Mouse (Mus musculus): Measurements from ENCODE around the gene Grip1. TPM values are rescaled to one million over a fixed set of nuclear protein-coding genes. Genes with fewer than 3 reads are reported as not detected.

Gene Grip1
- polyA plus RNA-seq, 1 experiment from 2014 or later, result 5.0 TPM

DNA sequence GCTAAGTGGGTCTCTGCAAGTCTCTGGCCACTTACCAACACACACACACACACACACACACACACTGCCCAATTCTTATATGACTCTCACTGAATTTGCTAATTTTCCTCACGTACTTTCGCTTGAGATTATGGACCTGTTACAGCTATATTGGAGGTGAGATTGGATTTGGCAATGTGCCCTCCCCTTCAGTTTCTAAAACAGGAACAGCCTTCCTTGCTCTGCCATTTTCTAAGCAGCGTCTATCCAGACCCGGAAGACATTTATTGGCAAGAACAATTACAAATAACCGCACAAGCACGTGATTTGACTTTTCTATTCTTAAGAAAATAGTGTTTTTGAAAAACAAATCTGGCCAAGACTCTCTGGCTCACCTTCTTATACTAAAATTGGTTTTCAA lies 590.6 kb downstream of the Grip1 start:
- Histone ChIP-seq H3K27ac (replicated peaks; ENCODE audit: low read depth, low read length) (no peak overlapping the region), H3K9ac (ENCODE audit: low read depth, low read length) (no peak overlapping the region), H3K27me3 (replicated peaks; ENCODE audit: control insufficient read depth, insufficient read depth, low read length) (no peaks in the 10 kb centered on the region), H3K4me2 (ENCODE audit: low read depth, low read length) (no peak overlapping the region), H3K36me3 (ENCODE audit: control insufficient read depth, insufficient read depth, low read length) (no peaks in the 10 kb centered on the region), H3K4me1 (ENCODE audit: control insufficient read depth, insufficient read depth, low read length) (no peaks in the 10 kb centered on the region), H3K9me3 (ENCODE audit: control insufficient read depth, low read length) (no peaks in the 10 kb centered on the region), H3K4me3 (ENCODE audit: low read depth, low read length) (no peak overlapping the region)
- ATAC-seq (ENCODE audit: low read depth) (no peak), DNase-seq (ENCODE audit: low spot score) (no peak)
- 84% methylated on average over 6 of the region's 6 CpGs for WGBS

- H3K36me3 ChIP-seq (ENCODE audit: control insufficient read depth, insufficient read depth, low read length), result no peaks in the 10 kb centered on the region
- 87% methylated on average over 2 of the region's 2 CpGs for WGBS
- H3K27ac ChIP-seq (replicated peaks; ENCODE audit: low read depth, low read length), result no peak overlapping the region
- no peak overlapping the region for H3K4me2 ChIP-seq (ENCODE audit: low read depth, low read length)
- no peaks in the 10 kb centered on the region for H3K27me3 ChIP-seq (replicated peaks; ENCODE audit: control insufficient read depth, insufficient read depth, low read length)
- no peaks in the 10 kb centered on the region for H3K9me3 ChIP-seq (ENCODE audit: control insufficient read depth, low read length)
- H3K4me1 ChIP-seq (ENCODE audit: control insufficient read depth, insufficient read depth, low read length), result no peaks in the 10 kb centered on the region
- no peak overlapping the region for H3K9ac ChIP-seq (ENCODE audit: low read depth, low read length)
- H3K4me3 ChIP-seq (ENCODE audit: low read depth, low read length), result no peak overlapping the region
- DNase-seq (ENCODE audit: low spot score) (no peak), ATAC-seq (ENCODE audit: low read depth) (no peak)
These were observed 591.1 kb downstream of the Grip1 start for GRCm38 (mm10) chr10:120044714-120045234.

DNA sequence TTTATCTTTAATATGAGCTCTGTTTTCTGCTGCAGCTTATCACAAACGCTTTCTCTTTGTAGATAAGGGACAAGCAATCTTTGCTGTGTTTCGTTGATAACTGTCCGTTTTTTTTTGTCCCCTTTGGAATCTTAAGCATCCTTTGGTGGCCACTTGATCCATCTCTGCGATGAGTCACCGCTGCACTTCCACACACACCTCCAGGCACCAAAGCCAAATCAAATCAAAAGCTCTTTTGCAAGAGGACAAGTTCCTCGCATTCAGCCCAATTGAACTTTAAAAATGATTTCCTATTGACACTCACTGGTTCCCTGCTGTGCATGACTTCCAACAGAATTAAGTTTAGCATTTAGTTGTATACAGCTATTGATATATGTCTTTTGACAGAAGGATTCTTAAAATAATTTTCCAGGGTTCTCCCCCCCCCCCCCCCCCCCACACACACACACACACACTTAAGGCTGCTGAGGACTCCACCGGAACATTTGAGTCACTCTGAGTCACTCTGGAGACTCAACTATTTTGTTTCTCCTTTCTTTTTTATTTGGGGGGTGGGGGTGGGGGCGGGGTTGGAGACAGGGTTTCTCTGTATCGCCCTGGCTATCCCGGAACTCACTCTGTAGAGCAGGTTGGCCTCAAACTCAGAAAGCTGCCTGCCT lies 607.1 kb downstream of the Grip1 start:
- ATAC-seq (ENCODE audit: low read depth), result no peak

GRCm38 (mm10) chr10:120061238-120062130 lies 607.9 kb downstream of the Grip1 start:
- H3K27ac ChIP-seq (replicated peaks; ENCODE audit: low read depth, low read length), result no peak overlapping the region
- no peaks in the 10 kb centered on the region for H3K4me1 ChIP-seq (ENCODE audit: control insufficient read depth, insufficient read depth, low read length)
- no peaks in the 10 kb centered on the region for H3K9me3 ChIP-seq (ENCODE audit: control insufficient read depth, low read length)
- H3K36me3 ChIP-seq (ENCODE audit: control insufficient read depth, insufficient read depth, low read length), result no peaks in the 10 kb centered on the region
- H3K4me3 ChIP-seq (ENCODE audit: low read depth, low read length), result no peak overlapping the region
- no peak overlapping the region for H3K4me2 ChIP-seq (ENCODE audit: low read depth, low read length)
- WGBS, result 75% methylated on average over 24 of the region's 24 CpGs
- ATAC-seq (ENCODE audit: low read depth) (no peak), DNase-seq (ENCODE audit: low spot score) (no peak)
- H3K27me3 ChIP-seq (replicated peaks; ENCODE audit: control insufficient read depth, insufficient read depth, low read length), result no peaks in the 10 kb centered on the region
- H3K9ac ChIP-seq (ENCODE audit: low read depth, low read length), result no peak overlapping the region

More for the DNA sequence above, 607.1 kb downstream of the Grip1 start:
- Histone ChIP-seq H3K27ac (replicated peaks; ENCODE audit: low read depth, low read length) (no peak overlapping the region), H3K4me1 (ENCODE audit: control insufficient read depth, insufficient read depth, low read length) (no peaks in the 10 kb centered on the region), H3K9me3 (ENCODE audit: control insufficient read depth, low read length) (no peaks in the 10 kb centered on the region), H3K36me3 (ENCODE audit: control insufficient read depth, insufficient read depth, low read length) (no peaks in the 10 kb centered on the region), H3K4me3 (ENCODE audit: low read depth, low read length) (no peak overlapping the region), H3K27me3 (replicated peaks; ENCODE audit: control insufficient read depth, insufficient read depth, low read length) (no peaks in the 10 kb centered on the region), H3K9ac (ENCODE audit: low read depth, low read length) (no peak overlapping the region), H3K4me2 (ENCODE audit: low read depth, low read length) (no peak overlapping the region)
- DNase-seq (ENCODE audit: low spot score), result no peak
- 81% methylated on average over 10 of the region's 10 CpGs for WGBS

GRCm38 (mm10) chr10:120064424-120064823 lies 610.8 kb downstream of the Grip1 start:
- 24% methylated on average over 5 of the region's 5 CpGs for WGBS

DNA sequence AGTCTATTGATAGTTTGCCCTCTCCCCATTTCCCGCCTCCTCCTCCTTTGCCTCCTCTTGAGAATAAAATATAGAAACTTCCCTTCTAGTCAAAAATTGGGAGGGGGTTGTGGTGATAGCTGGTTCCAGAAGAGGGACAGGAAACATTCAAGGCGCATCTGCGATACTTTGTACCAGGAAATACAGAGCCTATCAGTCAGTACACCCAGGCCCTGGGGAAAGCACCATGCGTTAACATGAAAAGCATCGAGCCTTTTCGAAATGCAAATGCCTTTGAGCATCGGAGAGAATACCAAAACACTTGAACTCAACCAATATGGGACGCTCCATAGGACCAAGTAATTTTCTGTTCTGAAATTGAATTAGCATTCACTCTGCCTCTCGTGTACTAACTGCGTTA lies 612.7 kb downstream of the Grip1 start:
- no peaks in the 10 kb centered on the region for H3K4me1 ChIP-seq (ENCODE audit: control insufficient read depth, insufficient read depth, low read length)
- DNase-seq (ENCODE audit: low spot score) (no peak), ATAC-seq (ENCODE audit: low read depth) (no peak)
- H3K27ac ChIP-seq (replicated peaks; ENCODE audit: low read depth, low read length), result no peak overlapping the region
- no peak overlapping the region for H3K9ac ChIP-seq (ENCODE audit: low read depth, low read length)
- H3K9me3 ChIP-seq (ENCODE audit: control insufficient read depth, low read length), result no peaks in the 10 kb centered on the region
- no peak overlapping the region for H3K4me3 ChIP-seq (ENCODE audit: low read depth, low read length)
- no peaks in the 10 kb centered on the region for H3K27me3 ChIP-seq (replicated peaks; ENCODE audit: control insufficient read depth, insufficient read depth, low read length)
- 94% methylated on average over 10 of the region's 10 CpGs for WGBS
- H3K4me2 ChIP-seq (ENCODE audit: low read depth, low read length), result no peak overlapping the region
- H3K36me3 ChIP-seq (ENCODE audit: control insufficient read depth, insufficient read depth, low read length), result no peaks in the 10 kb centered on the region

More at GRCm38 (mm10) chr10:120064424-120064823, 610.8 kb downstream of the Grip1 start:
- no peak overlapping the region for H3K4me2 ChIP-seq (ENCODE audit: low read depth, low read length)
- ATAC-seq (ENCODE audit: low read depth) (no peak), DNase-seq (ENCODE audit: low spot score) (no peak)
- H3K27ac ChIP-seq (replicated peaks; ENCODE audit: low read depth, low read length), result no peak overlapping the region
- H3K4me1 ChIP-seq (ENCODE audit: control insufficient read depth, insufficient read depth, low read length), result no peaks in the 10 kb centered on the region
- no peaks in the 10 kb centered on the region for H3K27me3 ChIP-seq (replicated peaks; ENCODE audit: control insufficient read depth, insufficient read depth, low read length)
- no peak overlapping the region for H3K9ac ChIP-seq (ENCODE audit: low read depth, low read length)
- no peaks in the 10 kb centered on the region for H3K9me3 ChIP-seq (ENCODE audit: control insufficient read depth, low read length)
- H3K36me3 ChIP-seq (ENCODE audit: control insufficient read depth, insufficient read depth, low read length), result no peaks in the 10 kb centered on the region
- no peak overlapping the region for H3K4me3 ChIP-seq (ENCODE audit: low read depth, low read length)

GRCm38 (mm10) chr10:120077850-120078249 lies 624.2 kb downstream of the Grip1 start:
- no peaks in the 10 kb centered on the region for H3K9me3 ChIP-seq (ENCODE audit: control insufficient read depth, low read length)
- ATAC-seq (ENCODE audit: low read depth) (no peak), DNase-seq (ENCODE audit: low spot score) (no peak)
- no peak overlapping the region for H3K27ac ChIP-seq (replicated peaks; ENCODE audit: low read depth, low read length)
- no peak overlapping the region for H3K9ac ChIP-seq (ENCODE audit: low read depth, low read length)
- H3K27me3 ChIP-seq (replicated peaks; ENCODE audit: control insufficient read depth, insufficient read depth, low read length), result no peaks in the 10 kb centered on the region
- H3K4me1 ChIP-seq (ENCODE audit: control insufficient read depth, insufficient read depth, low read length), result no peaks in the 10 kb centered on the region
- no peak overlapping the region for H3K4me2 ChIP-seq (ENCODE audit: low read depth, low read length)
- 70% methylated on average over 3 of the region's 3 CpGs for WGBS
- H3K4me3 ChIP-seq (ENCODE audit: low read depth, low read length), result no peak overlapping the region
- H3K36me3 ChIP-seq (ENCODE audit: control insufficient read depth, insufficient read depth, low read length), result 0 out of 2 replicates have a peak, but pooled peaks cover 28% of the 10 kb centered on the region

DNA sequence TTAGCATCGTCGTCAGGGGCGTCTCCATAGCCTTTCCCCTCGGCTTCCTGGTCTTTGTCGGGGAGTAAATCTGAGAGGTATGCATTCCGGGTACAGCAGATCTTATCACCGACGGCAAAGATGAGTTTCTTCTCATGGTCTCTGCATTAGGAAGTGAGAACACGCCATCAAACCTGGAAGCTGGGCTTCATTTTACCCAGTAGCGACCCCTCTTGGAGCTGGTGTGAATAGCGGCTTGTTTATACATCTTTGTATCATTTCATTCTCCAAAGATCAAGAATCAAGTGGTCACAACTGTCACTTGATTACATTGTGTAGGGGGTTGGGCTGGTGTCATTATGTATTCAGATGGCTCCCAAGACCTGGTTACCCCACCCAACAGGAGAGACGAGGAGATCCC lies 638.9 kb downstream of the Grip1 start:
- Histone ChIP-seq H3K9me3 (ENCODE audit: control insufficient read depth, low read length) (no peaks in the 10 kb centered on the region), H3K27me3 (replicated peaks; ENCODE audit: control insufficient read depth, insufficient read depth, low read length) (no peaks in the 10 kb centered on the region), H3K4me2 (ENCODE audit: low read depth, low read length) (no peak overlapping the region), H3K4me3 (ENCODE audit: low read depth, low read length) (no peak overlapping the region), H3K36me3 (ENCODE audit: control insufficient read depth, insufficient read depth, low read length) (peaks cover 63% of the 10 kb centered on the region), H3K27ac (replicated peaks; ENCODE audit: low read depth, low read length) (no peak overlapping the region), H3K9ac (ENCODE audit: low read depth, low read length) (no peak overlapping the region), H3K4me1 (ENCODE audit: control insufficient read depth, insufficient read depth, low read length) (no peaks in the 10 kb centered on the region)
- 90% methylated on average over 12 of the region's 12 CpGs for WGBS
- DNase-seq (ENCODE audit: low spot score), result no peak
- ATAC-seq (ENCODE audit: low read depth), result no peak
